Mouse (Mus musculus): ENCODE measurements at regions not wholly inside any gene's neighbourhood (a gene's known extent, or its start where the extent isn't known, plus 50 kb on each side); places are given as distances from the start of the nearest gene placed in this dataset.

GRCm38 (mm10) chr10:44589352-44589751, 61.1 kb upstream of the Prdm1 start:
- TF ChIP-seq CTCF (IDR thresholded peaks at IDR 0.05; ENCODE audit: control insufficient read depth, insufficient read depth, insufficient replicate concordance, low read depth, low read length): no peak
- no peak for TF ChIP-seq POLR2A (IDR thresholded peaks at IDR 0.05; ENCODE audit: control insufficient read depth, low read depth, low read length)

Measured in testis, adult 2 months (tissue).